Mouse (Mus musculus) embryonic facial prominence, embryonic 10.5 days (tissue): Measurements from ENCODE around the gene Aldh2. TPM values are rescaled to one million over a fixed set of nuclear protein-coding genes. Genes with fewer than 3 reads are reported as not detected.
"Not testable (repeated sequence)": the region's sequence is repeated elsewhere in the genome, so short reads cannot be mapped to it uniquely, and the experiment has no call there.

Experiments
- DNase-seq: peaks from one replicate; pipeline ENCODE4 v3.0.0-alpha.2; 2017; ENCODE audit warnings: low spot score
- H3K27ac ChIP-seq: fragments of 300-500 bp; sonication (generic); replicated peaks from 2 replicates; pipeline ENCODE4 v1.5.1; 2016; ENCODE audit warnings: mild to moderate bottlenecking
- H3K27me3 ChIP-seq: fragments of 300-500 bp; sonication (generic); replicated peaks from 2 replicates; pipeline ENCODE4 v1.6.1; 2016; ENCODE audit warnings: low read depth, mild to moderate bottlenecking; ENCODE audit not compliant: poor library complexity, severe bottlenecking
- H3K36me3 ChIP-seq: fragments of 300-500 bp; sonication (generic); replicated peaks from 2 replicates; pipeline ENCODE4 v1.6.1; 2016; ENCODE audit warnings: mild to moderate bottlenecking, moderate library complexity
- H3K4me1 ChIP-seq: fragments of 300-500 bp; sonication (generic); 2 replicates; pipeline ENCODE4 v1.6.1; 2016
- H3K4me3 ChIP-seq: fragments of 300-500 bp; sonication (generic); 2 replicates; pipeline ENCODE4 v1.5.1; 2016; ENCODE audit warnings: mild to moderate bottlenecking, moderate library complexity
- H3K9me3 ChIP-seq: fragments of 300-500 bp; sonication (generic); 2 replicates; pipeline ENCODE4 v1.6.1; 2016; ENCODE audit warnings: mild to moderate bottlenecking
- WGBS: fragments of 180-500 bp; shearing (Covaris S2); methylation state at CpG from one replicate; pipeline ENCODE4 v1.1.7; 2016; 5-methylcytosine and 5-hydroxymethylcytosine counted together
- polyA plus RNA-seq: library from polyadenylated mRNA; unstranded; fragments of >200 nt; fragmentation: Nextera tagmentation; extraction: Ambion mirVana; gene quantifications from 2 replicates; pipeline ENCODE4 v1.2.1, GENCODE M21; 2016

Gene Aldh2
- polyA plus RNA-seq = 145 and 157 TPM in 2 replicates

- H3K36me3 ChIP-seq = peaks cover 3% of the 10 kb centered on the region; the same call in 1 of the 2 replicates
- no peaks in the 10 kb centered on the region; the same call in 1 of the 2 replicates for H3K27me3 ChIP-seq
- DNase-seq = peak; percentile 92
- peak within 1 kb of the TSS; percentile 92 for H3K4me3 ChIP-seq
- peak within 1 kb of the TSS; percentile 86 for H3K27ac ChIP-seq
- peaks cover 47% of the 10 kb centered on the region for H3K4me1 ChIP-seq
- H3K9me3 ChIP-seq = no peaks in the 10 kb centered on the region
- WGBS = 3% methylated on average over 47 of the region's 47 CpGs
Observed at GRCm38 (mm10) chr5:121593451-121594401, at the start of gene Aldh2. Aldh2 (minus strand) TSS chr5:121593824.

GRCm38 (mm10) chr5:121639601-121640000 is 46.0 kb upstream of the Aldh2 start:
- Histone ChIP-seq H3K27me3 (no peaks in the 10 kb centered on the region), H3K36me3 (no peaks in the 10 kb centered on the region), H3K4me1 (no peaks in the 10 kb centered on the region), H3K9me3 (no peaks in the 10 kb centered on the region), H3K27ac (no peak overlapping the region), H3K4me3 (no peak overlapping the region)
- DNase-seq = no peak
- 87% methylated on average over 9 of the region's 9 CpGs for WGBS

- H3K36me3 ChIP-seq = no peaks in the 10 kb centered on the region
- H3K4me1 ChIP-seq = peaks cover 6% of the 10 kb centered on the region
- H3K27ac ChIP-seq = no peak overlapping the region
- WGBS = 81% methylated on average over 6 of the region's 6 CpGs
- H3K4me3 ChIP-seq = no peak overlapping the region
- H3K9me3 ChIP-seq = no peaks in the 10 kb centered on the region
- no peak for DNase-seq
- no peaks in the 10 kb centered on the region for H3K27me3 ChIP-seq
Observed at GRCm38 (mm10) chr5:121637296-121637695, 43.7 kb upstream of the Aldh2 start.

GRCm38 (mm10) chr5:121634668-121635067 is 41.0 kb upstream of the Aldh2 start:
- H3K4me3 ChIP-seq = no peak overlapping the region
- peaks cover 6% of the 10 kb centered on the region for H3K4me1 ChIP-seq
- H3K36me3 ChIP-seq = no peaks in the 10 kb centered on the region
- WGBS = 90% methylated on average over 5 of the region's 5 CpGs
- H3K27ac ChIP-seq = no peak overlapping the region
- no peaks in the 10 kb centered on the region for H3K9me3 ChIP-seq
- H3K27me3 ChIP-seq = no peaks in the 10 kb centered on the region
- no peak for DNase-seq

GRCm38 (mm10) chr5:121632804-121633203 is 39.2 kb upstream of the Aldh2 start:
- peaks cover 6% of the 10 kb centered on the region for H3K4me1 ChIP-seq
- no peak overlapping the region; the same call in 1 of the 2 replicates for H3K27ac ChIP-seq
- no peak for DNase-seq
- 48% methylated on average over 3 of the region's 3 CpGs for WGBS
- no peak overlapping the region for H3K4me3 ChIP-seq
- H3K27me3 ChIP-seq = no peaks in the 10 kb centered on the region
- no peaks in the 10 kb centered on the region for H3K9me3 ChIP-seq
- H3K36me3 ChIP-seq = no peaks in the 10 kb centered on the region

- not testable (repeated sequence) for H3K4me3 ChIP-seq, H3K36me3 ChIP-seq, H3K27me3 ChIP-seq, H3K27ac ChIP-seq, DNase-seq, H3K9me3 ChIP-seq, H3K4me1 ChIP-seq
- WGBS = 67% methylated on average over 9 of the region's 9 CpGs
Observed at GRCm38 (mm10) chr5:121631106-121631647, 37.6 kb upstream of the Aldh2 start.

GRCm38 (mm10) chr5:121627871-121628270 is 34.2 kb upstream of the Aldh2 start:
- 0% methylated on average over 1 of the region's 1 CpGs for WGBS
- peak; percentile 78 for DNase-seq

GRCm38 (mm10) chr5:121623241-121623640 is 29.6 kb upstream of the Aldh2 start:
- H3K9me3 ChIP-seq = no peaks in the 10 kb centered on the region
- H3K27ac ChIP-seq = no peak overlapping the region
- DNase-seq = no peak
- no peak overlapping the region for H3K4me3 ChIP-seq
- H3K27me3 ChIP-seq = no peaks in the 10 kb centered on the region
- WGBS = 89% methylated on average over 3 of the region's 3 CpGs
- H3K36me3 ChIP-seq = no peaks in the 10 kb centered on the region; the same call in 1 of the 2 replicates
- H3K4me1 ChIP-seq = peaks cover 11% of the 10 kb centered on the region

More at GRCm38 (mm10) chr5:121627871-121628270, 34.2 kb upstream of the Aldh2 start:
- Histone ChIP-seq H3K4me1 (peaks cover 5% of the 10 kb centered on the region), H3K27ac (no peak overlapping the region), H3K27me3 (no peaks in the 10 kb centered on the region), H3K4me3 (no peak overlapping the region), H3K36me3 (no peaks in the 10 kb centered on the region), H3K9me3 (no peaks in the 10 kb centered on the region)

- H3K27me3 ChIP-seq = no peaks in the 10 kb centered on the region
- WGBS = 91% methylated on average over 5 of the region's 5 CpGs
- no peaks in the 10 kb centered on the region; the same call in 1 of the 2 replicates for H3K36me3 ChIP-seq
- peaks cover 16% of the 10 kb centered on the region for H3K4me1 ChIP-seq
- H3K4me3 ChIP-seq = no peak overlapping the region
- H3K9me3 ChIP-seq = no peaks in the 10 kb centered on the region
- H3K27ac ChIP-seq = no peak overlapping the region
- DNase-seq = no peak
Observed at GRCm38 (mm10) chr5:121621102-121621501, 27.5 kb upstream of the Aldh2 start.

GRCm38 (mm10) chr5:121618592-121619513 is 25.2 kb upstream of the Aldh2 start, which contains the start of gene Acad12:
Acad12 (minus strand) TSS chr5:121618938.
- 1% methylated on average over 58 of the region's 58 CpGs for WGBS
- Histone ChIP-seq H3K27me3 (no peaks in the 10 kb centered on the region), H3K4me1 (peaks cover 16% of the 10 kb centered on the region), H3K27ac (peak within 1 kb of the TSS; percentile 88), H3K36me3 (no peaks in the 10 kb centered on the region; the same call in 1 of the 2 replicates), H3K4me3 (peak within 1 kb of the TSS; percentile 83), H3K9me3 (no peaks in the 10 kb centered on the region)
- DNase-seq = peak; percentile 95

GRCm38 (mm10) chr5:121614921-121615320 is 21.3 kb upstream of the Aldh2 start:
- not testable (repeated sequence) for H3K9me3 ChIP-seq, H3K27me3 ChIP-seq
- 88% methylated on average over 3 of the region's 3 CpGs for WGBS

GRCm38 (mm10) chr5:121612036-121612435 is 18.4 kb upstream of the Aldh2 start:
- 90% methylated on average over 6 of the region's 6 CpGs for WGBS
- Histone ChIP-seq H3K4me3 (no peak overlapping the region), H3K27ac (no peak overlapping the region), H3K9me3 (no peaks in the 10 kb centered on the region), H3K27me3 (no peaks in the 10 kb centered on the region), H3K4me1 (peaks cover 3% of the 10 kb centered on the region; the same call in 1 of the 2 replicates), H3K36me3 (no peaks in the 10 kb centered on the region)
- DNase-seq = no peak

More at GRCm38 (mm10) chr5:121614921-121615320, 21.3 kb upstream of the Aldh2 start:
- H3K4me1 ChIP-seq = peaks cover 15% of the 10 kb centered on the region
- H3K4me3 ChIP-seq, H3K27ac ChIP-seq, H3K36me3 ChIP-seq, DNase-seq: not testable (repeated sequence)
